Mouse (Mus musculus): ENCODE data around the gene 4933434E20Rik. TPM values are rescaled to one million over a fixed set of nuclear protein-coding genes. Genes with fewer than 3 reads are reported as not detected.

4933434E20Rik gene
- total and polyA plus RNA-seq, 3 experiments = 161 to 227 (median 184) TPM

DNA sequence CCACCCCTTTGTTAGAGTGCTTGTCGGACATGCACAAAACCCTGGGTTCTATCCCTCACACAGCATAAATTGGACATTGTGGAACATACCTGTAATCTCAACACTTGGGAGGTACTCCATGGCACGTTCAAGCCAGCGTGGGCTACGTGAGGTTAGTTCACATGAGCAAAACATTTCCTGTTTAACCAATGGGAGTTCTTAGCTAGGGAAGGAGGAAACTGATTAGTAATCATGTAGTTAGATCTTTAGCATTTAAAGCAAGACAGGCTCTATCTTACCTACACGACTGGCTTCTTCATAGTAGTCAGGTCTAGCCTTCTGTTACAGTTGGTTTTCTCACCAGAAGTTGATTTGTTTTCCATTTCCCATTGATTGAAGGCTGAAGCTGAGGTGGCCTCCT is 34.6 kb downstream of the 4933434E20Rik start:
- H3K36me3 ChIP-seq (ENCODE audit: control insufficient read depth in 1 of 2, insufficient read depth in 2 of 2, low read length in 2 of 2) = peaks cover 23 to 48% of the 10 kb centered on the region in 2 experiments
- H3K4me3 ChIP-seq (ENCODE audit: control insufficient read depth in 1 of 2, insufficient read depth in 1 of 2, low read depth in 2 of 2, low read length in 2 of 2) = no peak overlapping the region
- no peaks in the 10 kb centered on the region for H3K9me3 ChIP-seq (replicated peaks; ENCODE audit: insufficient read depth, low read length)
- peak; percentile 63 for DNase-seq (ENCODE audit: low read depth, low spot score)
- no peak overlapping the region for H3K27ac ChIP-seq (ENCODE audit: control insufficient read depth, low read depth, low read length)
- no peaks in the 10 kb centered on the region for H3K27me3 ChIP-seq (ENCODE audit: control insufficient read depth in 1 of 2, insufficient read depth in 2 of 2, low read length in 2 of 2)
- peaks cover 55% of the 10 kb centered on the region for H3K79me2 ChIP-seq (ENCODE audit: control insufficient read depth, insufficient read depth, low read length, poor library complexity)
- TF ChIP-seq ELF1 (IDR thresholded peaks at IDR 0.05; ENCODE audit: low read depth, low read length) (no peak), GATA1 (IDR thresholded peaks at IDR 0.05; ENCODE audit: low read depth, low read length) (peak; percentile 69), ETS1 (IDR thresholded peaks at IDR 0.05; ENCODE audit: low read depth, low read length) (0 out of 2 replicates have a peak, but pooled peaks have one; percentile 24), POLR2AphosphoS2 (IDR thresholded peaks at IDR 0.05; ENCODE audit: low read length) (no peak), BHLHE40 (IDR thresholded peaks at IDR 0.05; ENCODE audit: borderline replicate concordance, low read depth, low read length) (peak; percentile 78), RCOR1 (IDR thresholded peaks at IDR 0.05; ENCODE audit: low read depth, low read length) (peak; percentile 59), TAL1 (IDR thresholded peaks at IDR 0.05; ENCODE audit: low read length) (no peak), CHD2 (IDR thresholded peaks at IDR 0.05; ENCODE audit: low read length) (no peak), TCF12 (IDR thresholded peaks at IDR 0.05; ENCODE audit: low read depth, low read length) (peak; percentile 32; the same call in 1 of the 2 replicates), CHD1 (IDR thresholded peaks at IDR 0.05; ENCODE audit: low read depth, low read length) (0 out of 2 replicates have a peak, but pooled peaks have one; percentile 52), EP300 (IDR thresholded peaks at IDR 0.05; ENCODE audit: low read depth in 1 of 2, low read length in 2 of 2) (peak; percentile 58), USF1 (IDR thresholded peaks at IDR 0.05; ENCODE audit: low read depth, low read length) (peak; percentile 60; the same call in 1 of the 2 replicates), MAFK (IDR thresholded peaks at IDR 0.05; ENCODE audit: borderline replicate concordance, low read depth, low read length) (no peak), ZNF384 (IDR thresholded peaks at IDR 0.05; ENCODE audit: low read depth, low read length) (no peak), MXI1 (IDR thresholded peaks at IDR 0.05; ENCODE audit: low read depth, low read length) (peak; percentile 63), SIN3A (IDR thresholded peaks at IDR 0.05; ENCODE audit: low read length) (peak; percentile 73)
- H3K4me1 ChIP-seq (ENCODE audit: control insufficient read depth in 1 of 2, insufficient read depth in 2 of 2, low read length in 2 of 2) = peaks cover 22 to 44% of the 10 kb centered on the region in 2 experiments
- H3K9ac ChIP-seq (ENCODE audit: control insufficient read depth, low read depth, low read length, poor library complexity, severe bottlenecking) = no peak overlapping the region

- Histone ChIP-seq H3K27ac (ENCODE audit: control insufficient read depth, low read depth, low read length) (no peak overlapping the region), H3K4me1 (ENCODE audit: control insufficient read depth in 1 of 2, insufficient read depth in 2 of 2, low read length in 2 of 2) (peaks cover 12 to 23% of the 10 kb centered on the region in 2 experiments), H3K27me3 (ENCODE audit: control insufficient read depth in 1 of 2, insufficient read depth in 2 of 2, low read length in 2 of 2) (no peaks in the 10 kb centered on the region), H3K79me2 (ENCODE audit: control insufficient read depth, insufficient read depth, low read length, poor library complexity) (peaks cover 31% of the 10 kb centered on the region), H3K9me3 (replicated peaks; ENCODE audit: insufficient read depth, low read length) (no peaks in the 10 kb centered on the region), H3K4me3 (ENCODE audit: control insufficient read depth in 1 of 2, insufficient read depth in 1 of 2, low read depth in 2 of 2, low read length in 2 of 2) (no peak overlapping the region), H3K9ac (ENCODE audit: control insufficient read depth, low read depth, low read length, poor library complexity, severe bottlenecking) (no peak overlapping the region), H3K36me3 (ENCODE audit: control insufficient read depth in 1 of 2, insufficient read depth in 2 of 2, low read length in 2 of 2) (peaks cover 27 to 45% of the 10 kb centered on the region in 2 experiments)
- DNase-seq (ENCODE audit: low read depth, low spot score) = no peak
- TF ChIP-seq TAL1 (IDR thresholded peaks at IDR 0.05; ENCODE audit: low read length) (no peak), MYB (IDR thresholded peaks at IDR 0.05; ENCODE audit: low read depth, low read length) (no peak), NELFE (IDR thresholded peaks at IDR 0.05; ENCODE audit: low read depth, low read length) (no peak), POLR2AphosphoS5 (IDR thresholded peaks at IDR 0.05; ENCODE audit: borderline replicate concordance, low read depth, low read length) (no peak), ELF1 (IDR thresholded peaks at IDR 0.05; ENCODE audit: low read depth, low read length) (no peak), MEF2A (IDR thresholded peaks at IDR 0.05; ENCODE audit: extremely low read depth, insufficient replicate concordance, low read depth, low read length, poor library complexity, severe bottlenecking) (no peak), UBTF (IDR thresholded peaks at IDR 0.05; ENCODE audit: borderline replicate concordance, insufficient read depth, low read depth, low read length) (no peak), ZMIZ1 (IDR thresholded peaks at IDR 0.05; ENCODE audit: low read depth, low read length) (no peak), KAT2A (conservative IDR thresholded peaks at IDR 0.05; ENCODE audit: low read depth, low read length) (no peak), CHD2 (IDR thresholded peaks at IDR 0.05; ENCODE audit: low read length) (no peak), TBP (IDR thresholded peaks at IDR 0.05; ENCODE audit: low read depth, low read length) (no peak), EP300 (IDR thresholded peaks at IDR 0.05; ENCODE audit: low read depth in 1 of 2, low read length in 2 of 2) (no peak), ZC3H11A (IDR thresholded peaks at IDR 0.05; ENCODE audit: low read depth, low read length) (no peak), MAZ (IDR thresholded peaks at IDR 0.05; ENCODE audit: low read depth, low read length) (no peak)
Observed at GRCm38 (mm10) chr3:90088617-90089016, 37.2 kb downstream of the 4933434E20Rik start.

All from MEL (cell line).